Mouse (Mus musculus): Measurements from ENCODE around the gene Grn.
A peak's percentile ranks its signal among the peaks of the same experiment; 100 is the strongest.
"Not testable (repeated sequence)": the region's sequence is repeated elsewhere in the genome, so short reads cannot be mapped to it uniquely, and the experiment has no call there.

Gene Grn

DNA sequence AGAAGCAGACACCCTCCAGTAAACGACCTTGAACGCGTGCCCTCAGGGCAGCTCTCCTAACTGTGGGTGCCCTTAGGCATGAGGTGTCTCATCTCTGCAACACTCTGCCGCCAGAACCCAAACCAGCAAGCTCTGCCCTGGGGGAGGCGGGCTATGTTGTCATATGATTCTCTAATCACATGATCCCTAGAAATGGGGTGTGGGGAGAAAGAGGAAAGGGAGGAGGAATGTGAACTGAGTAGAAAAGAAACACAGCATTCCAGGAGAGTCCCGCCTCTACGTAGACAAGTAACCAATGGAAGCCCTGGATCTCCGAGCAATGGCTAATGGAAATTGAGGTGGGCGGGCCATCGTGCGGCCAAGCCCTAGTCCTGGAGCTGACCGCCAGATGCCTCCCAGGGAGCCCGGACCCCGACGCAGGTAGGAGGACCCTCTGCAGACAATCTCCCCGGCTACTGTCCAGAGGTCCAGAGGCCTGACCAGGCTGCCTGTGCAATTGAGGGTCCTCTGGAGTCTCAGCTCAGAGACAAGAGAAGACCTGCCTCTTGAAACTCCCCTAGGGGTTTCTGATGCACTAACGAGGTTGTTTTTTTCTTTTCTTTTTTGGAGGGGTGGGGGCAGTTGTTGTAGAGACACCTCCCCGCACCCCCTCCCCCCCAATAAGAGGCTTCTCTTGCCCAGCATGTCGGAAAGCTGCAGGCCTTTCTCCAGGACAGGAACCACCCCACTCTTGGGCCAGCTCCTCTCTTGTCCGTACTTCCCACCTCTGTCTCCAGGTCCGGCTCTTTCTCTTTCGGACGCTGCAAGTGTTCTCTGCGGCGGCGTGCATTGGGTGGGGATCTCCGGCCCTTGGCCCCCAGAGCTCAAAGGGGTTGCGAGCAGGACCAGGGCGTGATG is at the start of gene Grn:
Gene Grn, plus strand, starts transcription at position 195 of the 897 bp plus-strand sequence.
- peak; percentile 72 for DNase-seq (ENCODE audit: low spot score)

GRCm38 (mm10) chr11:102381341-102382100 is 48.6 kb upstream of the Grn start:
- DNase-seq (ENCODE audit: low spot score), result no peak

- no peak for DNase-seq (ENCODE audit: low spot score)
These were observed 47.3 kb upstream of the Grn start for GRCm38 (mm10) chr11:102382794-102383193.

- no peak for DNase-seq (ENCODE audit: low spot score)
These were observed 46.6 kb upstream of the Grn start for GRCm38 (mm10) chr11:102383365-102384136.

GRCm38 (mm10) chr11:102384418-102384817 is 45.7 kb upstream of the Grn start:
- no peak for DNase-seq (ENCODE audit: low spot score)

DNA sequence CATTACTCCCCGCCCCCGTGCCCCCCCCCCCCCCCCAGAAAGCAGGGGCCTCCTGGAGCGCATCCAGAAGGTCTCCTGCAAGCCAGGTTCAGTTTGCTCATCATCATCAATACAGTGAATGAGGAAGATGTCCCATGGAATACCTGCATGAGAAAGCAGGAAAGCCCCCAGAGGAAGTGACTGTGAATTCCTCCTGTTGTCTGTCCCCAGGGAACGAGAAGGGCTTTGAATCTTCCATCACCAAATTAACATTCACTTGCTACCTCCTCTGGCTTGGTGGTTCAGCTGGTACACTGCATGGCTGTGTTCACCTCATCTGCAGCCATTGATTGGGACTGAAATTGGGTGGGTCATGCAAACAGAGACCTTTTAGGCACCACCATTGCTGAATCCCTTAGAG is 45.0 kb upstream of the Grn start:
- DNase-seq (ENCODE audit: low spot score), result no peak

DNA sequence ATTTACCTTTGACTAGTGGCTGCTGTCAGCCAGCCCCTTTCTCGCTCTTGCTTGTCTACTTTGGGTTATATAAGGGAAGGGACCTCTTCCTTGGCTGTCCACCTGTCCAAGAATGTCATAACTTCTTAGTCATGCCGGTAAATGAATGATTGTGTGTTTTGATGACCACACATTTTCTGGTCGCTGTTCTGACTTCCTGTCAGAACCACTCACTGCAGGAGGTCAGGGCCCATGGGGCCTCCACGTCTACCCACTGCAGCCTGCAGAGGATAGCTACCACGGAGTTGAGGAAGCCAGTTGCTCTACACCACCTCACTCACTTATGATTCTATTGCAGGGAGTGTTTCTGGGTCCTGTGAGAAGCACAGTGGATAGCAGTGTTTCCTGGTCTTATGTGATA is 44.0 kb upstream of the Grn start:
- DNase-seq (ENCODE audit: low spot score), result no peak

DNA sequence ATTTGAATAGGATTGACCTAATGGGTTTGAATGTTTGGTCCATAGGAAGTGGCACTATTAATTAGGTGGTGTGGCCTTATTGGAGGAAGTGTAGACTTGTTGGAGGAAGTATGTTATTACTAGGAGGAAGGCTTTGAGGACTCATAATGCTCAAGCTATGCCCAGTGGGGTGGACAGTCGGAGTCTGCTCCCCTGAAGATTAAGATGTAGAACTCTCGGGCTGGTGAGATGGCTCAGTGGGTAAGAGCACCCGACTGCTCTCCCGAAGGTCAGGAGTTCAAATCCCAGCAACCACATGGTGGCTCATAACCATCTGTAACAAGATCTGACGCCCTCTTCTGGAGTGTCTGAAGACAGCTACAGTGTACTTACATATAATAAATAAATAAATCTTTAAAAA is 40.7 kb upstream of the Grn start:
- DNase-seq (ENCODE audit: low spot score), result not testable (repeated sequence)

DNA sequence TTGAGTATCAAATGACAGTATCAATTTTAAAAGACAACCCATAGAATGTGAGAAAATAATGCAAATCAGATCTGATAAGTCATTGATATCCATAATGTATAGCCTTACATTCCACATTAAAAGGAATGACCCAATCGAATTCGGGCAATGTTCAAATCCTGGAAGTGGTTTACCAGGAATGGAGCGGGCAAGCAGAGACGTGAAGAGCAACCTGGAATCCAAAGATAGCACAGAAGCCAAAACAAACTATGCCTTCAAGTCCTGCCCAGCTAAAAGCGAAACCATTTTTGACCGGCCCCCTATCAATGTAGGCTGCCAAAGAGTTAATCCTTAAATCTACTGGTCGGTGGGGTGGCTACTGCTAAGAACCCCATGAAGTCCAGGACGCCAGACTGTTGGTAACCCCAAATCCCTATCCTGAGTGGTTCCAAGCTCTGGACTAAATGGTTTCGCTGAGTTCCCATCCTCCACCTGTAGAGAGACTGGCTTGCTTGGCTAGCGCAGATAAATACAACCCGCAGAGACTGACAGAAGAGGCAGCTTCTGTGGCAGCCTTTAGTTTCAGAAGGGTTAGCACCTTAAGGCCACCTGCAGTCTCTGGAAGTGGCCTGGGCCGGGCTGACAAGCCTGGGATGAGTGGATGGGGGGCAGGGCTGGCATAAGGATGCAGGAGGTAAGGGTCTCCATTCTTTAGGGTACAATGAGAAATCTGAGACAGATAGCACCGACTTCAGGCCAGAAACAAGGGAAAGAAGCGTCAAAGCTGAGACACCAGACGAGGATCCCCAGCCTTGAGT is 37.5 kb upstream of the Grn start:
- no peak for DNase-seq (ENCODE audit: low spot score)

DNA sequence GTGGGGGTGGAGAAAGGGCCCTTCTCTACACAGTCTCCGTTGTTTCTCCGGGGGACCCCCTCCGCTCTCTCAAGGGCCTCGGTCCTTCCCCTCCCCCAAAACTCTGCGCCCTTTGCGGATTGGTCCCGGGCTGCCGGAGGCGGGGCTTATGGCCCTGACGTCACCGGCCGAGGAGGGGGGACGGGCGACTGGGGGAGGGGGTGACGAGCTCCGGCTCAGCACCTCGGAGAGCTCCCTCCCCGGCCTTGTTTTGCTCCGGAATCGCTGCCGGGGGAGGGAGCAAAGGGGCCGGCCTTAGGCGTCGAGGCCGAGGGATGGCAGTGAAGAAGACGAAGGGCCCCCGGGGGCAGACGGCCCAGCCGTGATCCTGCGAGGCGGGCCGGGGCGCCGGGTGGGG is 36.9 kb upstream of the Grn start, which contains the start of gene Rundc3a:
Gene Rundc3a, plus strand, starts transcription at position 166 of the 397 bp plus-strand sequence.
- peak; percentile 54 for DNase-seq (ENCODE audit: low spot score)

- no peak for DNase-seq (ENCODE audit: low spot score)
These were observed 36.2 kb upstream of the Grn start for GRCm38 (mm10) chr11:102393719-102394420.

DNA sequence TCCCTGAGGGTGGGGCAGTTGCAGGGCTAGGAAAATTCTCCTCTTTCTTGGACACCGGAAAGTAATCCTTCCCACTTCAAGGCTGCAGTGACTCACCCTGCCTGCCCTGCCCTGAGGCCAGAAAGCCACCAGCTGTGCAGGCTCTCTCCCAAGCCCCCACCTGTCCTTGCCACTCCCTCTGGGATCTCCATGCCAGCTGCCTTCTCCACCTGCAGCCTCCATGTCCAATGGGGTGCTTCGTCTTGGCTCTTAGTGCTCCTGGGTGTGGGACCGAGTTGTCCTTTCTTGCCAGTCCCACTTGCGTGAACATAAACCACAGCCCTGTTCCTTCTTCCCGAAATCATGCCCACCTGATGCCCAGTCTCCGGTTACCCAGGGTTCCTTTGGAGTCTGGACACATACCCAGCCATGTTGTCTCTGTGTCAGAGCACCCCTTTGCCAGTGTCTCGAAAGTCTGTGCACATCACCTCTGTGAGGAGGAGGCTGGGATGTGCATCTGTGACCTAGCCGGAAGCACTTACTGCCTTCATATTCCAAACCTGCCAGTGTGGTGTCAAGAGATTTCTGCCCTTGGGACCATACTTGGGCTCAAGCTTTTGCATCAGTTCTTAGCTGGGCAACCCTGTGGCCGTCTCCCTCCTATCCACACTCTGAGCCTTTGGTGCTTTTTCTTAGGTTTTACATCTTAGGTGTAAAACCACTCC is 35.5 kb upstream of the Grn start:
- no peak for DNase-seq (ENCODE audit: low spot score)

DNA sequence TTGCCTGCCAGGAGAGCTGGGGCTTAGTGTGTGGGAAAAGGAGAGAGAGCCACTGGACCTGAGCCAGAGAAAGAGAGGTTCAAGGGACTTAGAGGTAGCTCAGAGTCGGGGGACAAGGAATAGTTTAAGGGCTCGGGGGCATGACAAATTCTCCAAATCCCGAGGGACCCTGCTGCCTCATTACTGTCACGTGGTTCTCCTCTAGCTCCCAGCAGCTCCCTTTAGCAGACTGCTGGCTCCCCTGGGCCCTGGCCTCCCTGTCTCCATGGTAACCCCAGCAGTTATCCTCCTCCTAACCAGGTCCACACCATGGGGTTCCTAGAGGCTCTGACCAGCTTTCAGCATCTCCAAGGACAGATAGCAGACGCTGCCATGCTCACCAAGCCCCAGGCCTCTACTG is 34.9 kb upstream of the Grn start:
- no peak for DNase-seq (ENCODE audit: low spot score)

- no peak for DNase-seq (ENCODE audit: low spot score)
These were observed 33.9 kb upstream of the Grn start for GRCm38 (mm10) chr11:102396263-102396662.

GRCm38 (mm10) chr11:102396671-102397141 is 33.4 kb upstream of the Grn start:
- no peak for DNase-seq (ENCODE audit: low spot score)

DNA sequence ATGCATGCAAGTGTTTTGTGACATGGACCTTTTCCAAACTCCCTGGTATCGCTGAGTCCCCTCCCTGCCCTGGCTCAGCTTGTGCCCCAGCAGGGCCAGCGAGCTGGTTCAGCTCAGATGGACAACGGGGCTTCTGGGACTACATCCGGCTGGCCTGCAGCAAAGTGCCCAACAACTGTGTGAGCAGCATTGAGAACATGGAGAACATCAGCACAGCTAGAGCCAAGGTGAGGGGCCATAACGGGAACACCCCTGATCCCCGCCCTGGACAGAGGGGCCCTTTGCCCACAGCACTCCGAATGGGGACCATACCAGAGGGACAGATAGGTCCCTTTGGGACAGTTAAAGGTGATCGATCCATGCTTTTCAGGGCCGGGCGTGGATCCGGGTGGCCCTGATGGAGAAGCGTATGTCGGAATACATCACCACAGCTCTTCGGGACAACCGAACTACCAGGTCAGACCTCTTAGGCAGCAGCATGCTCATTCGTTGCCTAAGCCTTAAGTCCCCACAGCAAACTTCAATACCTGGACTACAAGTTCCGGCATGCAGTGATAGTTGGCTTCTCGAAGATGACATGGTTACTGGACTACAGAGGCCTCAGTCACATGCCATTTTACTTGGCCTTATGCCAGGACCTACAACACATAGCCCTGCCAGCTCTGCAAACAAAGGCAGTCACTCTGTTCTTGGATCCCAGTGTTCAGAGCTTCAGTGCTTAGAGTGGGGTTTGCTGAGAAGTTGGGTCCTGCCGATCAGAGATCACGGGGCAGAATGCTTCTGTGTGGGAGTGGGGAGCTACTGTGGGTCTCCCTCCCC is 31.9 kb upstream of the Grn start:
- DNase-seq (ENCODE audit: low spot score), result no peak

DNA sequence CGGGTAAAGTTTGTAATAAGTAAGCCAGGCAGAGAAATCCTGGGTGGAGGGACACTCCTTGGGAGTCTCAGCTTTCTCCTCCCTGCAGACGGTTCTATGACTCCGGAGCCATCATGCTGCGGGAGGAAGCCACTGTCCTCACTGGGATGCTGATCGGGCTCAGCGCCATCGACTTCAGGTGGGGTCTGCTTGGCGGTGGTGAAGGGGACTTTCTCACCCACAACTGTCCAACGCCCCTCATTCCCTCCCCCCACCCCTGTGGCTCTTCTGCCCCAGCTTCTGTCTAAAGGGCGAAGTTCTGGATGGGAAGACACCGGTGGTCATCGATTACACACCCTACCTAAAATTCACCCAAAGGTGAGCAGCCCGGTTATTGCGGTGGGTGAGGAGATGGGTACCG is 31.0 kb upstream of the Grn start:
- no peak for DNase-seq (ENCODE audit: low spot score)

DNA sequence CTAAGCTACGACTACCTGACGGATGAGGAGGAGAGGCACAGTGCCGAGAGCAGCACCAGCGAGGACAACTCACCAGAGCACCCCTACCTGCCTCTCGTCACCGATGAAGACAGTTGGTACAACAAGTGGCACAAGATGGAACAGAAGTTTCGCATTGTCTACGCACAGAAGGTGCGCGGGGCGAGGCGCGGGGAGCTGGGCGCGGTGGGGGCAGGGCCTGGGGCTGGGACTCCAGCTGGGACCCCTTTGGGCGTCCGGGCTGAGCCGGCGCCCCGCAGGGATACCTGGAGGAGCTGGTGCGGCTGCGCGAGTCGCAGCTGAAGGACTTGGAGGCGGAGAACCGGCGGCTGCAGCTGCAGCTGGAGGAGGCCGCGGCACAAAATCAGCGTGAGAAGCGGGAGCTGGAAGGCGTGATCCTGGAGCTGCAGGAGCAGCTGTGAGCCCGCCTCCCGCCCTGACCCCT is 30.5 kb upstream of the Grn start:
- DNase-seq (ENCODE audit: low spot score), result no peak

- no peak for DNase-seq (ENCODE audit: low spot score)
These were observed 29.5 kb upstream of the Grn start for GRCm38 (mm10) chr11:102400513-102401084.
